Mouse (Mus musculus): Measurements from ENCODE around the gene E130218I03Rik. TPM values are rescaled to one million over a fixed set of nuclear protein-coding genes. Genes with fewer than 3 reads are reported as not detected.

E130218I03Rik gene
- polyA plus RNA-seq, 1 experiment from 2014 or later: 0.21 TPM

DNA sequence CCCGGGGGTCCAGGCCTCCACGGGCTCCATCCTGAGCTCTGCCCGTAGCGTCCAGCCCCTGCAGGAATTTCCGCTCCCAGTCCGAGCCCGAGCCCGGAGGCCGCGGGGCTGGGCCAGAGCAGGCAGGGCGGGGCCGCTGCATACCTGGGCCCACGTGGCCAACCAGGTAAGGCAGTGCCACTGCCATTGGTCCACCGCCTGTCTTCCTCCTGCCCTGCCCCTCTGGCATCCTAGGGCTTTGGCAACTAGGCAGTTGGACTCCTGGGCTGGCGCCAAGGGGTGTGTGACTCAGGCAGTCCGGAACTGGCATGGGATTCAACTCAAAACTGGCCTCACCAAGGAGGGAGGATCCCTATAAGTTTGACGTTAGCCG, 5.2 kb upstream of the E130218I03Rik start, which contains the start of gene Cnksr1:
Gene Cnksr1, minus strand, starts transcription at position 121 of the 373 bp plus-strand sequence.
- Histone ChIP-seq H3K4me3 (replicated peaks) (peak within 1 kb of the TSS; percentile 27), H3K4me2 (peak within 1 kb of the TSS; percentile 48), H3K27me3 (peaks cover 37% of the 10 kb centered on the region), H3K9ac (0 out of 2 replicates have a peak within 1 kb of the TSS, but pooled peaks have one; percentile 13), H3K4me1 (replicated peaks) (peaks cover 18% of the 10 kb centered on the region), H3K9me3 (replicated peaks) (no peaks in the 10 kb centered on the region), H3K27ac (no peak within 1 kb of the TSS), H3K36me3 (peaks cover under 1% of the 10 kb centered on the region)
- no peak for ATAC-seq (ENCODE audit: low read depth)
- no peak for DNase-seq
- WGBS (ENCODE audit: insufficient replicate concordance): 11% methylated on average over 18 of the region's 18 CpGs

DNA sequence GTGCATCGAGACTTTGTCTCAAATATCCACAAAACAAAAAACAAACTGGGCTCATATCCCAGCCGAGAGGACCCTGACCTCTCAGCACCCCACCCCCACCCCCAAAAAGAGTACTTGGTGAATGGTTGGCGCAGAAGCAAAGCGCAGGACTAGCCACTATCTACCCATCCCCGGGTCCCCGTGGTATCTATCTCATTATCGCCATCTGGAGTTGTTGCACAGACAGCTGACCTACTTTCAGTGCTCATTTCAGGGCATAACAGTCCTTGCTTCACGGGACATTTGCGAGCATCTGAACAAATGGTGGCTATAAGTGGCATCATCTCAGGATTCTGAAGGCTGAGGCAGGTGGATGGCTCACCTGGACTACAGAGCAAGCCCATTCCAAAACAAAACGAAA, 4.8 kb upstream of the E130218I03Rik start:
- DNase-seq (no peak), ATAC-seq (ENCODE audit: low read depth) (no peak)
- no peaks in the 10 kb centered on the region for H3K9me3 ChIP-seq (replicated peaks)
- no peak overlapping the region; the same call in 1 of the 2 replicates for H3K4me3 ChIP-seq (replicated peaks)
- H3K27me3 ChIP-seq: peaks cover 33% of the 10 kb centered on the region
- H3K36me3 ChIP-seq: peaks cover 4% of the 10 kb centered on the region
- 9% methylated on average over 10 of the region's 10 CpGs for WGBS (ENCODE audit: insufficient replicate concordance)
- peak overlapping the region; percentile 48 for H3K4me2 ChIP-seq
- no peak overlapping the region for H3K9ac ChIP-seq
- H3K27ac ChIP-seq: no peak overlapping the region
- H3K4me1 ChIP-seq (replicated peaks): peaks cover 18% of the 10 kb centered on the region

GRCm38 (mm10) chr4:134245148-134245843, 1.8 kb downstream of the E130218I03Rik start, which contains the start of gene Zfp593:
Gene Zfp593 (minus strand): TSS chr4:134245592.
- Histone ChIP-seq H3K4me2 (peak within 1 kb of the TSS; percentile 96), H3K9me3 (replicated peaks) (no peaks in the 10 kb centered on the region), H3K27me3 (peaks cover 46% of the 10 kb centered on the region), H3K4me3 (replicated peaks) (peak within 1 kb of the TSS; percentile 84), H3K4me1 (replicated peaks) (peaks cover 27% of the 10 kb centered on the region), H3K27ac (no peak within 1 kb of the TSS; the same call in 1 of the 2 replicates), H3K36me3 (peaks cover 4% of the 10 kb centered on the region), H3K9ac (peak within 1 kb of the TSS; percentile 87)
- DNase-seq (peak; percentile 90), ATAC-seq (ENCODE audit: low read depth) (peak; percentile 83)
- WGBS (ENCODE audit: insufficient replicate concordance): under 1% methylated on average over 60 of the region's 60 CpGs

DNA sequence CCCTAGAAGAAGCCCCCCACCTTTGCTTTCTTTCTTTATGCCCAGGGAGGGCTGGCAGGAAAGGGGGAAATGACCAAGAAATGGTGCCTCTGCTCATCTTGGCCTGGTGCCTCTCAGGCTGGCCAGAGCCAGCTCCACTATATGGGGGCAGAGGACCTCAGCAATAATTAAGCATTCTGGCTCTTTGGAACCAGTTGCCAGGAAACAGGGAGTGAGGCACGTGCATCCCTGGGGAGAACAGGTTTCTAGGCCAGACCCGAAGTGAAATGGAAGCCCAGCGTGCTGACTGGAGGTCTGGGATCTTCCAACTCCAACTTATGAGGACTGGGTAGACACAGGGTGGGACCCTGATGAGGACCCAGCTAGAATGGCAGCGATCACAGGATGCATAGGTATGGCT, 2.8 kb downstream of the E130218I03Rik start:
- ATAC-seq (ENCODE audit: low read depth) (no peak), DNase-seq (no peak)
- H3K4me2 ChIP-seq: no peak overlapping the region
- H3K4me1 ChIP-seq (replicated peaks): peaks cover 37% of the 10 kb centered on the region
- peaks cover 56% of the 10 kb centered on the region for H3K27me3 ChIP-seq
- H3K9me3 ChIP-seq (replicated peaks): no peaks in the 10 kb centered on the region
- H3K36me3 ChIP-seq: peaks cover 4% of the 10 kb centered on the region
- H3K27ac ChIP-seq: no peak overlapping the region
- H3K4me3 ChIP-seq (replicated peaks): no peak overlapping the region
- 51% methylated on average over 4 of the region's 4 CpGs for WGBS (ENCODE audit: insufficient replicate concordance)
- H3K9ac ChIP-seq: no peak overlapping the region

DNA sequence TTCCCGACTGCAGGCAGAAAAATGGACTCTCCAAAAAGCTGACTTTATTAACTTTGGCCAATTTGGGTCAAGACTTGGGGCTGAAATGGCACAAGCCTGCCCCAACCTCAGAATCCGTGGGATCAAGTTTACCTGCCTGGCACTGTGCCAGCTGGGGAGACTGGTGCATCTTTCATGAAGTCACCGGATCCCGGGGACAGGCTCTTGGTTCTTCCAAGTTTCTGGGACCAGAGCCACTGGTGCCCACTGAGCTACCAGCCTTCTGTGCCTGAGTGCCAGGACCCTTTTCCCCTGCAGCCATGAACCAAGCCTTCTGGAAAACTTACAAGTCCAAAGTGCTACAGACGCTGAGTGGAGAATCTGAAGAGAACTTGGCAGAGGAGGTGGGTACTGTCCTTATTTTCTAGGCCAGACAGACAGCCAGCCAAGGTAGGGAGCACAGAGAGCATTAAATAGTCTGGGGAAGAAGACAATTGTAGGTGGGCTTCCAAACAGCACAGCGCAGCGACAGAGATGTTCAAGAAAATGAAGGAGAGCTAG, 3.3 kb downstream of the E130218I03Rik start, which contains the start of gene Gm30191:
Gene Gm30191, plus strand, starts transcription at position 217 of the 540 bp plus-strand sequence.
- Histone ChIP-seq H3K4me1 (replicated peaks) (peaks cover 42% of the 10 kb centered on the region), H3K4me2 (peak within 1 kb of the TSS; percentile 96), H3K4me3 (replicated peaks) (peak within 1 kb of the TSS; percentile 84), H3K36me3 (peaks cover 4% of the 10 kb centered on the region), H3K9ac (peak within 1 kb of the TSS; percentile 87), H3K27ac (no peak within 1 kb of the TSS), H3K9me3 (replicated peaks) (no peaks in the 10 kb centered on the region), H3K27me3 (peaks cover 61% of the 10 kb centered on the region)
- DNase-seq (no peak), ATAC-seq (ENCODE audit: low read depth) (no peak)
- WGBS (ENCODE audit: insufficient replicate concordance): 64% methylated on average over 7 of the region's 7 CpGs

- Histone ChIP-seq H3K9ac (no peak overlapping the region), H3K4me1 (replicated peaks) (peaks cover 57% of the 10 kb centered on the region), H3K9me3 (replicated peaks) (no peaks in the 10 kb centered on the region), H3K4me3 (replicated peaks) (peak overlapping the region; percentile 52), H3K4me2 (peak overlapping the region; percentile 68), H3K27me3 (peaks cover 90% of the 10 kb centered on the region), H3K36me3 (no peaks in the 10 kb centered on the region), H3K27ac (no peak overlapping the region)
- 2% methylated on average over 30 of the region's 30 CpGs for WGBS (ENCODE audit: insufficient replicate concordance)
- DNase-seq (peak; percentile 34), ATAC-seq (ENCODE audit: low read depth) (no peak)
These were observed 6.2 kb downstream of the E130218I03Rik start for GRCm38 (mm10) chr4:134249651-134250050.

DNA sequence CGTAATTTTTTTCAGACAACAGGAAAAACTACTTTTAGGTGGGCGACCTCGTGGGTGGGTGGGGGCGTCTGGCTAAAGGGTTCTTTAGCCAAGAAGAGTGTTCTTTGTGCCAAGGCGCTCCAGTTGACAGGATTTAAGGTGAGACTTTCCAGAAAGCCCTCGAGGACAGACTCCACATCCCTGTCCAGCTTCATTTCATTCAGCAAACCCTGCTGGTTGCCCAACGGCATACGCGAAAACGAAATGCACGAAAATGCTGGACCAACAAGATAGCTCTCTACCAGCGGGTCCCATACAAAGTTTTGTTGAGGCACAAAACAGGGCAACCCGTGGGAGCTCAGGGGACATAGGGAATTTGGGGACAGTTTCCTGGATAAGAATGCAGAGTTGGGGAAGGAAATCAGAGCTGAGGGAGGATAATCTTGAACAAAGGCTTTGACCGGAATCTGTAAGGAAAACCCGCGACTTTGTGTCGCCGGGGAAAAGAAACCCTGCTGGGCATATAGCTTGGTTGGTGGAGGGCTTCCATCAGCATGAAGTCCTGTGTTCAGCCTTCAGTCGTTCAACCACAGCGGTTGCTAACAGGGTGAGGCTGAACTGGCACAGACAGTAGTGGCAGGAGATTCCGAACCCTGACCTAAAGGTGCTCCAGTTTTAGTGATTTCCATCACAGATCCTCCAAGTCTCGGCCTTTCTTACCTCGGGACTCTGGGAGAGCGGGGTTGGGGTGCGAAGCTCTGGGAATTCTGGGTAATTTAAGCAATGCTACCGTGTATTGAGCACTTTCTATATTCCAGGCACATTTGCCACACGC, 6.9 kb downstream of the E130218I03Rik start:
- no peak for DNase-seq
- no peak overlapping the region for H3K9ac ChIP-seq
- H3K36me3 ChIP-seq: no peaks in the 10 kb centered on the region
- ATAC-seq (ENCODE audit: low read depth): no peak
- 15% methylated on average over 27 of the region's 27 CpGs for WGBS (ENCODE audit: insufficient replicate concordance)
- peak overlapping the region; percentile 68 for H3K4me2 ChIP-seq
- H3K9me3 ChIP-seq (replicated peaks): no peaks in the 10 kb centered on the region
- H3K27me3 ChIP-seq: peaks cover 96% of the 10 kb centered on the region
- H3K4me3 ChIP-seq (replicated peaks): peak overlapping the region; percentile 52
- H3K27ac ChIP-seq: no peak overlapping the region
- H3K4me1 ChIP-seq (replicated peaks): peaks cover 59% of the 10 kb centered on the region

GRCm38 (mm10) chr4:134250930-134251240, 7.4 kb downstream of the E130218I03Rik start:
- Histone ChIP-seq H3K4me2 (peak overlapping the region; percentile 68), H3K27me3 (peaks cover 100% of the 10 kb centered on the region), H3K9me3 (replicated peaks) (no peaks in the 10 kb centered on the region), H3K9ac (no peak overlapping the region), H3K27ac (no peak overlapping the region), H3K4me3 (replicated peaks) (peak overlapping the region; percentile 52), H3K36me3 (no peaks in the 10 kb centered on the region), H3K4me1 (replicated peaks) (peaks cover 58% of the 10 kb centered on the region)
- ATAC-seq (ENCODE audit: low read depth) (no peak), DNase-seq (no peak)
- 17% methylated on average over 10 of the region's 10 CpGs for WGBS (ENCODE audit: insufficient replicate concordance)

DNA sequence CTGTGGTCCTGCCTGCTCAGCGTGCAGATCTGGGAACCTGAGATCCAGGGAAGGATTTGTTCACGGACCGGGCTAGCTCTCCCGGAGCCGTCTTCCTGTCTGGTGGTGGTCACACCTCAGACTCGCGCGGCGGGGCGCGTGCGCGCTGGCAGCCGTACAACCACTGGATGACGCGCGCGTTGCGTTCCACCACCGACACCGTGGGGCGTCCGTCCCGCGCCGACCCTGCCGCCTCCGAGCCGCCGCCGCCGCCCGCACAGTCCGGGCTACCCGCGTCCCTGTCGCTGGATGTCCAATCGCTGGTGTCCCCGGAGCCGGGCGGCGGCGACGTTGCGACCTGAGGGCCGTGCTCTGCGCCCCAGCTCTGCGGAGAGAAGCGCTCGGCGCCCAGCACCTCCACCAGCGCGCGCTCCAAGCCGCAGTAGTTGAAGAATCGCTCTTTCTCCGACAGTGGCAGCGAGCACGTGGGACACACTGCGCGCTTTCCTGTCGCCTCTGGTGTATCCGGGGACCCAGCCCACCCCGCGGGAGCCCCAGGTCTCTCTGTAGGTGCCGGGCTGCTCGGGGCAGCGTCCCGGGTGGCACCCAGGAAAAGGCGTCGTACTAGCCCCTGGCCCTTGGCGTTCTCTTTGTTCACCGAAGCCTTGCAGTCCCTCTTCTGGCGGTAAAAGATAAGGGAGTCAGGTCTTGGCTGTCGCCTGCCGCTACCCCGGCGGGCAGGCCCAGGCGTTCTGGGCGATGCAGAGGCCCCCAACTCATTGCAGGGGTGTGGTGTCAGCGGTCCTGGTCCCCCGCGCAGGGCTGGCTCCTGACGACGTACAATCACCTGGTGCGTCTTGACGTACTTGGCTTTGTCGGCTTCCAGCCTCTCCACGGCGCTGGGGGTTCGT, 8.0 kb downstream of the E130218I03Rik start:
- Histone ChIP-seq H3K4me3 (replicated peaks) (peak overlapping the region; percentile 52), H3K9me3 (replicated peaks) (no peaks in the 10 kb centered on the region), H3K27me3 (peaks cover 100% of the 10 kb centered on the region), H3K36me3 (no peaks in the 10 kb centered on the region), H3K4me1 (replicated peaks) (peaks cover 62% of the 10 kb centered on the region), H3K4me2 (peak overlapping the region; percentile 68), H3K9ac (peak overlapping the region; percentile 35; the same call in 1 of the 2 replicates), H3K27ac (no peak overlapping the region)
- WGBS (ENCODE audit: insufficient replicate concordance): under 1% methylated on average over 91 of the region's 91 CpGs
- peak; percentile 49 for ATAC-seq (ENCODE audit: low read depth)
- DNase-seq: peak; percentile 45

DNA sequence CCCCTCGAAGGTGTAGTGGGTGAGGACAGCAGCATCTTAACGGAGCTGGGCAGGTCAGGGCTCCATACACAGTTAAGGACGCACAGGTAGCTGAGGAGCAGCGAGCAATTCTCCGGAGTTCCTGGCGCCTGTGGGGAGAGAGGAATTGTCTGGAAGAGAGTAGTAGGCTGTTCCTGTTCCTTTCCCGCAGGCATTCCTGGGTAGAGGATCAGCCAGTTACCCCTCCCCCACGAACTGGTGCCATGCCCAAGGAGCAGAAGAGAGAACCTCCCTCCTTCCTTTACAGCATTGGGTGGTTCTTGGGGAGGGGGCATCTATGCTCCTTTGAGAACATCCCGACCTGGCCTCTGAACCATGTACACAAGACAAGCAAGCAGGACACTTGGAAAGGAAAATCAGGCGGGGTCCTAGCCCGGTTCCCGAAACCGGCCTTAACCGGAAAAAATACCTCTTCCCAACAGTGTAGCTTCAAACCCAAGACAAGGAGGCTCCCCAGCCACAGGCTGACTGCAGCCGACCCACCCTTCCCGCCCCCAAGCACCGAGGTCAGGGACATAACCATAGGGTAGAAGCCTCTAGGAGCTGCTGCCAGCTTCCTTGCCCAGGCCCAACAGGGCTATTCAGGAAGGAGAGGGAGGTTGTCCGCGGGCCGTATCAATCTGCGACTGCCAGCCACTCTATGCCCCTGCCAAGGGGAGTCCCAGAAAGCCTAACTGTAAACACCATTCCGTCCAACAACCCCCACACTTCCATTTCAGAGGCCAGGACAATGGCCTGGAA, 8.9 kb downstream of the E130218I03Rik start:
- ATAC-seq (ENCODE audit: low read depth): 0 out of 2 replicates have a peak, but pooled peaks have one; percentile 6
- no peak overlapping the region for H3K27ac ChIP-seq
- DNase-seq: no peak
- no peaks in the 10 kb centered on the region for H3K9me3 ChIP-seq (replicated peaks)
- peak overlapping the region; percentile 68 for H3K4me2 ChIP-seq
- H3K9ac ChIP-seq: no peak overlapping the region; the same call in 1 of the 2 replicates
- H3K36me3 ChIP-seq: no peaks in the 10 kb centered on the region
- 7% methylated on average over 22 of the region's 22 CpGs for WGBS (ENCODE audit: insufficient replicate concordance)
- peaks cover 69% of the 10 kb centered on the region for H3K4me1 ChIP-seq (replicated peaks)
- H3K4me3 ChIP-seq (replicated peaks): peak overlapping the region; percentile 52
- peaks cover 98% of the 10 kb centered on the region for H3K27me3 ChIP-seq

All from liver, embryonic 13.5 days (tissue).